Mouse (Mus musculus): ENCODE results near the gene Fbxo48. TPM values are rescaled to one million over a fixed set of nuclear protein-coding genes. Genes with fewer than 3 reads are reported as not detected.

Gene Fbxo48
- polyA plus RNA-seq, 1 experiment from 2014 or later = 1.1 TPM

DNA sequence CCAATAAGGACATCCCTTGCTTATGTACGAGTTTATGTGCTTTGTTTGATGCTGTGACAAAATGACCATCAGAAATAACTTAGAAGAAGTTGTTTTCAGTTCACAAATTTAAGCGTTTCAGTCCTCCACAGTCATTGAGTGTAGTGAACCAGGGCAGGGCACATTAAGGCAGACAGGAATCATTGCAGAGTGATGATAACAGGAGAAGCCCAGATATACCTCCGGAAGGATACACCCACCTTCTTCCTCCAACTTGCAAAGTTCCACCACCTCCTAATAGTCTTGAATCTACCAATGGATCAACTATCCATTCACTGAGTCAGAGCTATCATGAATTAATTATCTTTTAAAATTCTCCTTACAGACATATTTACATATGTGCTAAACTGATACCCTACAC is 20.9 kb downstream of the Fbxo48 start:
- Histone ChIP-seq H3K9ac (ENCODE audit: low read length) (no peak overlapping the region), H3K27ac (replicated peaks in 1 of 2; ENCODE audit: control insufficient read depth in 1 of 2, insufficient read depth in 1 of 2, low read depth in 2 of 2, low read length in 2 of 2) (no peak overlapping the region), H3K36me3 (ENCODE audit: control insufficient read depth, insufficient read depth, low read length) (no peaks in the 10 kb centered on the region), H3K27me3 (ENCODE audit: control insufficient read depth, insufficient read depth, low read length) (no peaks in the 10 kb centered on the region), H3K4me1 (ENCODE audit: control insufficient read depth in 2 of 2, insufficient read depth in 2 of 2, low read length in 2 of 2) (0 out of 4 replicates have a peak, but pooled peaks cover 0 to 2% of the 10 kb centered on the region in 2 experiments), H3K9me3 (ENCODE audit: control insufficient read depth, low read length) (no peaks in the 10 kb centered on the region), H3K4me3 (ENCODE audit: control insufficient read depth in 1 of 2, insufficient read depth in 1 of 2, low read depth in 1 of 2, low read length in 2 of 2) (no peak overlapping the region), H3K4me2 (ENCODE audit: low read length) (no peak overlapping the region)
- ATAC-seq (ENCODE audit: insufficient number of reproducible peaks, insufficient read depth, low FRiP score, low read depth) = no peak
- 62% methylated on average over 3 of the region's 3 CpGs for WGBS

DNA sequence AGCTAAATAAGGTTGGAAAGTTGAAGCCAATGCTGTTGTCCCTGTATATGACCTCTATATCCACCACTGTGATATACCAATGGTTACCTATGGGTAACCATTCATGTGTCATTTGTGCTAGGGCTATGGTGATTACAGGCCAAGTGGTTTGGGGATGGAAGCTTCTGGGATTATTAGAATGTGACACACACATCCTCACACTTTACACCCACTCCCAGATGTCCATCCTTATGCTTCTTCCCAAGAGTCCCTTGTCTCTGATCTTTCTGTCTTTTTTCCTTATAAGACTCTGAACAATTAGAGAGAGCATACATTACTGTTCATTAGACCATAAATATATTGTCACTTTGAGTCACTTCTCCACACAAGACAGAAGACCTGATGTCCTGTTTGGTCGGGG is 21.9 kb downstream of the Fbxo48 start:
- no peaks in the 10 kb centered on the region for H3K27me3 ChIP-seq (ENCODE audit: control insufficient read depth, insufficient read depth, low read length)
- no peaks in the 10 kb centered on the region for H3K36me3 ChIP-seq (ENCODE audit: control insufficient read depth, insufficient read depth, low read length)
- H3K9me3 ChIP-seq (ENCODE audit: control insufficient read depth, low read length) = no peaks in the 10 kb centered on the region
- H3K9ac ChIP-seq (ENCODE audit: low read length) = no peak overlapping the region
- WGBS = 86% methylated on average over 1 of the region's 1 CpGs
- no peak overlapping the region for H3K4me3 ChIP-seq (ENCODE audit: control insufficient read depth in 1 of 2, insufficient read depth in 1 of 2, low read depth in 1 of 2, low read length in 2 of 2)
- no peak overlapping the region for H3K4me2 ChIP-seq (ENCODE audit: low read length)
- 0 out of 4 replicates have a peak, but pooled peaks cover 0 to 3% of the 10 kb centered on the region in 2 experiments for H3K4me1 ChIP-seq (ENCODE audit: control insufficient read depth in 2 of 2, insufficient read depth in 2 of 2, low read length in 2 of 2)
- no peak overlapping the region for H3K27ac ChIP-seq (replicated peaks in 1 of 2; ENCODE audit: control insufficient read depth in 1 of 2, insufficient read depth in 1 of 2, low read depth in 2 of 2, low read length in 2 of 2)
- no peak for ATAC-seq (ENCODE audit: insufficient number of reproducible peaks, insufficient read depth, low FRiP score, low read depth)

DNA sequence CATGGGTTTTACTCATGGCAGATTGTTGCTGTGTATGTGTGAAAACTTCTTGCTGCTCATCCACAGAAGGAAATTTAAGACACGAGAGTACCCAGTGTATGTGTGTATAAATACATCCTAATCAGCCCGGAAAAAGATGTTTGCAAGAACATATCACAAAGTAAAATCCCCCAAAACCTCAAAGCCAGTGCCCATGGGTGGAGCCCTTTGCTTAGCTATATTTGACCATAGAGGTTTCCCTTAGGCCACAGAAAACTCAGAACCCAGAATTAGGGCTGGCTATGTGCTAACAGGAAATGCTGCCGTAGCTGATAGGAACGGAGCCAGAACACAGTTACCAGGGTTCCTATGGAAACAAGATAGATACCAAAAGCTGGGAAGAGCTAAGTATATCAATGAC is 25.8 kb downstream of the Fbxo48 start:
- H3K4me1 ChIP-seq (ENCODE audit: control insufficient read depth in 2 of 2, insufficient read depth in 2 of 2, low read length in 2 of 2) = 0 out of 4 replicates have a peak, but pooled peaks cover 0 to 3% of the 10 kb centered on the region in 2 experiments
- 36% methylated on average over 4 of the region's 4 CpGs for WGBS
- H3K27ac ChIP-seq (replicated peaks in 1 of 2; ENCODE audit: control insufficient read depth in 1 of 2, insufficient read depth in 1 of 2, low read depth in 2 of 2, low read length in 2 of 2) = no peak overlapping the region
- no peak overlapping the region for H3K9ac ChIP-seq (ENCODE audit: low read length)
- no peaks in the 10 kb centered on the region for H3K36me3 ChIP-seq (ENCODE audit: control insufficient read depth, insufficient read depth, low read length)
- peak; percentile 43 for ATAC-seq (ENCODE audit: insufficient number of reproducible peaks, insufficient read depth, low FRiP score, low read depth)
- H3K4me3 ChIP-seq (ENCODE audit: control insufficient read depth in 1 of 2, insufficient read depth in 1 of 2, low read depth in 1 of 2, low read length in 2 of 2) = no peak overlapping the region
- H3K9me3 ChIP-seq (ENCODE audit: control insufficient read depth, low read length) = no peaks in the 10 kb centered on the region
- H3K4me2 ChIP-seq (ENCODE audit: low read length) = no peak overlapping the region
- H3K27me3 ChIP-seq (ENCODE audit: control insufficient read depth, insufficient read depth, low read length) = no peaks in the 10 kb centered on the region

DNA sequence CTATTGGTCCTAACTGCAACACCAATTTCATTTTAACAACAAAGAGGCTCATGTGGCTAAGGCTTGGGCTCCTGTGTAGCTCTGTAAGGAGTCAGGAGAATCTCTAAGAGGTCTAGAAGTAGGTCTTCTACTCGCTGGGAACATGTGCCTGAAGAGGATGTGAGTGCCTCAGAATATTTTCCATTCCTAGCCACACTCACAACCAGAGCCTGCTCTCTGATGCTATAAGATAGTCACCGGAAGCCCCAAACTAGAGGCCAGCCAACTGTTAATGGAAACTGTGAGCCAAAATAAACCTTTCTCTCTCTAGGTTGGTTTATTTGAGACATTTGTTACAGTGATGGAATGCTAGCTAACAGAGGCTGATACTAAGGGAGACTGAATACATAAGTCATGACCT is 26.4 kb downstream of the Fbxo48 start:
- 0 out of 4 replicates have a peak, but pooled peaks cover 0 to 3% of the 10 kb centered on the region in 2 experiments for H3K4me1 ChIP-seq (ENCODE audit: control insufficient read depth in 2 of 2, insufficient read depth in 2 of 2, low read length in 2 of 2)
- WGBS = 41% methylated on average over 2 of the region's 2 CpGs
- no peak for ATAC-seq (ENCODE audit: insufficient number of reproducible peaks, insufficient read depth, low FRiP score, low read depth)
- no peaks in the 10 kb centered on the region for H3K27me3 ChIP-seq (ENCODE audit: control insufficient read depth, insufficient read depth, low read length)
- H3K36me3 ChIP-seq (ENCODE audit: control insufficient read depth, insufficient read depth, low read length) = no peaks in the 10 kb centered on the region
- no peak overlapping the region for H3K9ac ChIP-seq (ENCODE audit: low read length)
- no peaks in the 10 kb centered on the region for H3K9me3 ChIP-seq (ENCODE audit: control insufficient read depth, low read length)
- H3K4me3 ChIP-seq (ENCODE audit: control insufficient read depth in 1 of 2, insufficient read depth in 1 of 2, low read depth in 1 of 2, low read length in 2 of 2) = no peak overlapping the region
- H3K27ac ChIP-seq (replicated peaks in 1 of 2; ENCODE audit: control insufficient read depth in 1 of 2, insufficient read depth in 1 of 2, low read depth in 2 of 2, low read length in 2 of 2) = peak overlapping the region; percentile 34 to 52; a peak in 2 of 4 replicates
- H3K4me2 ChIP-seq (ENCODE audit: low read length) = no peak overlapping the region

DNA sequence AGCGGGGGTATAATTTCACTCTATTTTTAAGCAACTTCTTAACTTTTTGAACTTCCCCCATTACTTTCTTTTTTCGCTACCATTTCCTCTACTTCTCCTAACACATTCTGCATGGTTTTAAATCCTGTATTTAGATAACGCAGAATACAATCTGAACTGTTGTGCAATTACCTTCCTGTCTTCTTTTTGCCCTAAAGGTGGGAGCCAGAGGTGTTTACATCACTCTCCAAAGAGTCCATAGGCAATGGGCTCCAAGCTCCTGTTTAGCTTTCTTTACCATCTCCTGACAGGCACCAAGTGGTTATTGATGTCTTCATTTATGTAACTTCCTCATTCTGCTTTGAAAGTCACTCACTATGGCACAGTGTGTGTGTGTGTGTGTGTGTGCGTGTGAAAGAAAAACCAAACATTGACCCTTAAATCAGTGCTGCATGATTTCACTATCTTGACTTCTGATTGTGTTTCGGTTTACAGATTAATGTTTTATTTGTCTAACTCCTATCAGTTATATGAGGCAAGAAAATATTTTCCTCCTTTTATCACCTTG is 27.1 kb downstream of the Fbxo48 start:
- H3K9me3 ChIP-seq (ENCODE audit: control insufficient read depth, low read length) = no peaks in the 10 kb centered on the region
- 73% methylated on average over 5 of the region's 5 CpGs for WGBS
- H3K9ac ChIP-seq (ENCODE audit: low read length) = no peak overlapping the region
- H3K4me3 ChIP-seq (ENCODE audit: control insufficient read depth in 1 of 2, insufficient read depth in 1 of 2, low read depth in 1 of 2, low read length in 2 of 2) = no peak overlapping the region
- H3K4me1 ChIP-seq (ENCODE audit: control insufficient read depth in 2 of 2, insufficient read depth in 2 of 2, low read length in 2 of 2) = 0 out of 4 replicates have a peak, but pooled peaks cover 0 to 3% of the 10 kb centered on the region in 2 experiments
- no peaks in the 10 kb centered on the region for H3K36me3 ChIP-seq (ENCODE audit: control insufficient read depth, insufficient read depth, low read length)
- no peaks in the 10 kb centered on the region for H3K27me3 ChIP-seq (ENCODE audit: control insufficient read depth, insufficient read depth, low read length)
- no peak overlapping the region for H3K27ac ChIP-seq (replicated peaks in 1 of 2; ENCODE audit: control insufficient read depth in 1 of 2, insufficient read depth in 1 of 2, low read depth in 2 of 2, low read length in 2 of 2)
- ATAC-seq (ENCODE audit: insufficient number of reproducible peaks, insufficient read depth, low FRiP score, low read depth) = no peak
- no peak overlapping the region for H3K4me2 ChIP-seq (ENCODE audit: low read length)

DNA sequence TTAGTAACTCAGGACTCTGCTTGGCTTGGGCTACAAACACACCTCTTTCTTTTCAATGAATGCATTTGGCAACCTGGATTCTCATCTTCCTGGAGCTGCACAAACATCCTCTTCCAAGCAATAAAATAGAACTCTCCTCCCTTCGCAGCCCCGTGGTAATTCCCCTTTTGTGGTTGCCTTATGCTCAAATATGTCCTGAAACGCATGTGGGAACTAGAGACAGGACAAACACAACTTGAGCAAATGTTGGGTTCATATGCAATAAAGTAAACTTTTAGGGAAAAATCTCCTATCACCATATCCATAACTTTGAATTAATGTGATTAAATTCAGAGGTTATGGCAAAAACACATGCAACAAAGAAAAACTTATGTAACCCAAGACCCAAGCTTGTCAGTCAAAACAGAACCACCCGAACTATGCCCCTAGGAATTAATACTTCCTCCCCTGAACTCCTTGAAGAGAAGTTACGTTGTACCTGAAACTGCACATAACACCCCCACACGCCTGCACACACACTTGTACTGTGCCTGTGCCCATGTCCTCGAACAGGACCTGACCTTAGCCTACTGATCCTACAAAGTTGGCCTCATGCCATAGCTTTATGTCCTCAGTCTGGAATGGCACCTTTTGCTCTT is 35.5 kb downstream of the Fbxo48 start:
- no peaks in the 10 kb centered on the region for H3K4me1 ChIP-seq (ENCODE audit: control insufficient read depth in 2 of 2, insufficient read depth in 2 of 2, low read length in 2 of 2)
- ATAC-seq (ENCODE audit: insufficient number of reproducible peaks, insufficient read depth, low FRiP score, low read depth) = no peak
- H3K9ac ChIP-seq (ENCODE audit: low read length) = no peak overlapping the region
- WGBS = 78% methylated on average over 7 of the region's 7 CpGs
- H3K9me3 ChIP-seq (ENCODE audit: control insufficient read depth, low read length) = no peaks in the 10 kb centered on the region
- H3K4me3 ChIP-seq (ENCODE audit: control insufficient read depth in 1 of 2, insufficient read depth in 1 of 2, low read depth in 1 of 2, low read length in 2 of 2) = no peak overlapping the region
- H3K4me2 ChIP-seq (ENCODE audit: low read length) = no peak overlapping the region
- H3K27ac ChIP-seq (replicated peaks in 1 of 2; ENCODE audit: control insufficient read depth in 1 of 2, insufficient read depth in 1 of 2, low read depth in 2 of 2, low read length in 2 of 2) = no peak overlapping the region
- H3K36me3 ChIP-seq (ENCODE audit: control insufficient read depth, insufficient read depth, low read length) = no peaks in the 10 kb centered on the region
- no peaks in the 10 kb centered on the region for H3K27me3 ChIP-seq (ENCODE audit: control insufficient read depth, insufficient read depth, low read length)

DNA sequence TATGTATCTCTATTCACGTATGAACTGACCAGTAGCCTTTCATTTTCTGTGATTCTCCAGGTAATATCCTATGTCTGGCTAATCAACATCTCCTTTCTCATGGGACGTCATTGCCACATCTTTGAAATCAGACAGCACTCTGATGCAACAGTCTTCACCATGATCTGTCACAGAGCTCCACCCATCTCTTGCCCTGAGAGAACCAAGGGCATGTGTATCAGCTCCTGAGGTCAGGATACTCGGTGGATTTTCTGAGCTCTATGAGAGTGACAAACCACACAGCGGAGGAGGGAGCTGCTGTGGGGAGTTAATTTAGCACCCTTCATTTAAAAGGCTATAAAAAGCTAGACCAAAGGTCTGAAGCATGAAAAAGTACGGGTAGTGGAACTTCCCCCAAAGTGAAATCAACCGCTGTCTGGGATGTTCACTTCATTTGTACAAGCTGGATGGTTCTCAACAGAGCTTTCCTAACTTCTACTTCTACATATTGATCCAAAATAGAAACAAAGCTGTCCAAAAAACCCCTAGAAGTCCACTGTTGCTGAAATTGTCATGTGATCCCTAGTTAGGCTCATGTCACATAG is 36.7 kb downstream of the Fbxo48 start:
- WGBS = 63% methylated on average over 6 of the region's 6 CpGs
- Histone ChIP-seq H3K27me3 (ENCODE audit: control insufficient read depth, insufficient read depth, low read length) (no peaks in the 10 kb centered on the region), H3K4me3 (ENCODE audit: control insufficient read depth in 1 of 2, insufficient read depth in 1 of 2, low read depth in 1 of 2, low read length in 2 of 2) (no peak overlapping the region), H3K36me3 (ENCODE audit: control insufficient read depth, insufficient read depth, low read length) (no peaks in the 10 kb centered on the region), H3K27ac (replicated peaks in 1 of 2; ENCODE audit: control insufficient read depth in 1 of 2, insufficient read depth in 1 of 2, low read depth in 2 of 2, low read length in 2 of 2) (no peak overlapping the region), H3K4me1 (ENCODE audit: control insufficient read depth in 2 of 2, insufficient read depth in 2 of 2, low read length in 2 of 2) (no peaks in the 10 kb centered on the region), H3K9me3 (ENCODE audit: control insufficient read depth, low read length) (no peaks in the 10 kb centered on the region), H3K4me2 (ENCODE audit: low read length) (no peak overlapping the region), H3K9ac (ENCODE audit: low read length) (no peak overlapping the region)
- no peak for ATAC-seq (ENCODE audit: insufficient number of reproducible peaks, insufficient read depth, low FRiP score, low read depth)

All from heart, embryonic 14.5 days (tissue).